Comparison of ENCODE assay signal across 8 mouse cellular contexts in genomic region chr17:33953961-33954565, GRCm38 (mm10). TPM values are rescaled to one million over a fixed set of nuclear protein-coding genes. Genes with fewer than 3 reads are reported as not detected.
DNase-seq lines count a peak whose midpoint lies in the region; ATAC-seq and TF ChIP-seq lines count a peak whose summit lies in the region.

No protein-coding gene starts in this region.

- no peak for ATAC-seq in cerebellum, adult (ENCODE audit: insufficient number of reproducible peaks, low FRiP score, low TSS enrichment)
- ATAC-seq in limb, embryonic 14.5 days (ENCODE audit: low FRiP score, low read depth): no peak
- ATAC-seq in stomach, postnatal 0 days (ENCODE audit: low FRiP score, low TSS enrichment): no peak

- no peak for TF ChIP-seq POLR2A in spleen, adult 2 months (IDR thresholded peaks at IDR 0.05; ENCODE audit: low read depth, low read length)
- no peak for TF ChIP-seq POLR2A in limb, embryonic 14.5 days (IDR thresholded peaks at IDR 0.05; ENCODE audit: borderline replicate concordance, extremely low read depth, insufficient read depth, insufficient read length)

- TF ChIP-seq CTCF in spleen, adult 2 months (IDR thresholded peaks at IDR 0.05; ENCODE audit: extremely low read depth, insufficient read depth, insufficient read length, insufficient replicate concordance): no peak
- TF ChIP-seq CTCF in stomach, postnatal 0 days (IDR thresholded peaks at IDR 0.05; ENCODE audit: low read depth): no peak

- H3K27me3 ChIP-seq in spleen, adult 2 months (ENCODE audit: control insufficient read depth, insufficient read depth, low read length): no peaks in the 10 kb centered on the region
- no peaks in the 10 kb centered on the region for H3K27me3 ChIP-seq in limb, embryonic 14.5 days (ENCODE audit: control insufficient read depth, insufficient read depth, low read length)
- no peaks in the 10 kb centered on the region for H3K27me3 ChIP-seq in stomach, postnatal 0 days (ENCODE audit: control insufficient read depth, insufficient read depth, low read length)

- H3K4me2 ChIP-seq in limb, embryonic 14.5 days (replicated peaks; ENCODE audit: low read depth, low read length, severe bottlenecking): peak overlapping the region; percentile 99
- H3K4me2 ChIP-seq in stomach, postnatal 0 days (replicated peaks; ENCODE audit: low read depth): peak overlapping the region; percentile 79

- H3K9ac ChIP-seq in limb, embryonic 14.5 days (ENCODE audit: low read depth, low read length, severe bottlenecking): peak overlapping the region; percentile 96
- H3K9ac ChIP-seq in stomach, postnatal 0 days (ENCODE audit: low read length): peak overlapping the region; percentile 95

- no peak overlapping the region for H3K27ac ChIP-seq in spleen, adult 2 months (ENCODE audit: insufficient read depth, low read length)
- H3K27ac ChIP-seq in limb, embryonic 14.5 days (replicated peaks; ENCODE audit: low read depth, low read length): peak overlapping the region; percentile 91; the same call in 1 of the 2 replicates
- H3K27ac ChIP-seq in stomach, postnatal 0 days (replicated peaks): peak overlapping the region; percentile 86

- peaks cover 14% of the 10 kb centered on the region; the same call in 1 of the 2 replicates for H3K4me1 ChIP-seq in spleen, adult 2 months (ENCODE audit: control insufficient read depth, insufficient read depth, insufficient read length)
- peaks cover 38% of the 10 kb centered on the region for H3K4me1 ChIP-seq in limb, embryonic 14.5 days (ENCODE audit: control insufficient read depth, insufficient read depth, low read length)
- peaks cover 6% of the 10 kb centered on the region for H3K4me1 ChIP-seq in stomach, postnatal 0 days (replicated peaks; ENCODE audit: control insufficient read depth, insufficient read depth)

- peak; percentile 57 for DNase-seq in cerebellum, adult 9-10 months
- DNase-seq in spleen, adult 2 months (ENCODE audit: low read depth in 1 of 2, low spot score in 2 of 2): no peak
- DNase-seq in spleen, adult 18-20 months: no peak
- DNase-seq in limb, embryonic 14.5 days (ENCODE audit: low spot score): no peak
- peak; percentile 37 for DNase-seq in stomach, postnatal 0 days (ENCODE audit: low spot score)
- no peak for DNase-seq in thymus, postnatal 14 days
- DNase-seq in right cerebral cortex, postnatal 36 days (ENCODE audit: low spot score in 2 of 2): no peak

- TF ChIP-seq EP300 in stomach, postnatal 0 days (optimal IDR thresholded peaks at IDR 0.05): no peak

- peaks cover 14% of the 10 kb centered on the region for H3K36me3 ChIP-seq in spleen, adult 2 months (ENCODE audit: control insufficient read depth, insufficient read depth, low read length)
- peaks cover 59% of the 10 kb centered on the region for H3K36me3 ChIP-seq in limb, embryonic 14.5 days (ENCODE audit: control insufficient read depth, insufficient read depth, low read length)
- peaks cover 11% of the 10 kb centered on the region for H3K36me3 ChIP-seq in stomach, postnatal 0 days (ENCODE audit: control insufficient read depth, insufficient read depth, low read length)

- no peaks in the 10 kb centered on the region for H3K9me3 ChIP-seq in limb, embryonic 14.5 days (ENCODE audit: control insufficient read depth, low read length)
- no peaks in the 10 kb centered on the region for H3K9me3 ChIP-seq in stomach, postnatal 0 days (ENCODE audit: control insufficient read depth, low read length)

- peak overlapping the region; percentile 85; the same call in 1 of the 2 replicates for H3K4me3 ChIP-seq in spleen, adult 2 months (ENCODE audit: extremely low read depth, insufficient read depth, insufficient read length)
- peak overlapping the region; percentile 95 for H3K4me3 ChIP-seq in limb, embryonic 14.5 days (replicated peaks; ENCODE audit: low read length)
- H3K4me3 ChIP-seq in stomach, postnatal 0 days (ENCODE audit: low read depth, low read length): peak overlapping the region; percentile 56

- 41% methylated on average over 5 of the region's 5 CpGs for WGBS in spleen, adult 2 months
- 32% methylated on average over 5 of the region's 5 CpGs for WGBS in limb, embryonic 14.5 days
- WGBS in stomach, postnatal 0 days: 31% methylated on average over 5 of the region's 5 CpGs

RNA-seq across cellular contexts. Expression of gene Vps52, which starts 1.5 kb away (rescaled TPM):
- polyA plus RNA-seq in spleen, adult 2 months (2012; rRNA removed): 58.0 and 73.2 TPM in 2 replicates
- polyA plus RNA-seq in limb, embryonic 14.5 days (2012; rRNA removed): 48.8 and 62.7 TPM in 2 replicates
- polyA plus RNA-seq in limb, embryonic 14.5 days (2014; fragmentation: Nextera tagmentation; extraction: Ambion mirVana): 38.6 and 43.4 TPM in 2 replicates
- polyA plus RNA-seq in stomach, postnatal 0 days (2015; fragmentation: Nextera tagmentation; extraction: Ambion mirVana): 24.7 and 26.3 TPM in 2 replicates

RNA-seq across cellular contexts. Expression of gene Rps18, which starts 1.7 kb away (rescaled TPM):
- 476 and 550 TPM in 2 replicates for polyA plus RNA-seq in spleen, adult 2 months (2012; rRNA removed)
- polyA plus RNA-seq in limb, embryonic 14.5 days (2012; rRNA removed): 1,284 and 1,402 TPM in 2 replicates
- 2,129 and 2,245 TPM in 2 replicates for polyA plus RNA-seq in limb, embryonic 14.5 days (2014; fragmentation: Nextera tagmentation; extraction: Ambion mirVana)
- 1,740 and 1,781 TPM in 2 replicates for polyA plus RNA-seq in stomach, postnatal 0 days (2015; fragmentation: Nextera tagmentation; extraction: Ambion mirVana)

RNA-seq across cellular contexts. Expression of gene B3galt4, which starts 2.8 kb away (rescaled TPM):
- polyA plus RNA-seq in spleen, adult 2 months (2012; rRNA removed): 18.9 and 20.6 TPM in 2 replicates
- 7.7 and 9.3 TPM in 2 replicates for polyA plus RNA-seq in limb, embryonic 14.5 days (2012; rRNA removed)
- 4.0 and 6.6 TPM in 2 replicates for polyA plus RNA-seq in limb, embryonic 14.5 days (2014; fragmentation: Nextera tagmentation; extraction: Ambion mirVana)
- 15.0 and 15.2 TPM in 2 replicates for polyA plus RNA-seq in stomach, postnatal 0 days (2015; fragmentation: Nextera tagmentation; extraction: Ambion mirVana)

RNA-seq across cellular contexts. Expression of gene Wdr46, which starts 13.6 kb away (rescaled TPM):
- 20.5 and 26.7 TPM in 2 replicates for polyA plus RNA-seq in spleen, adult 2 months (2012; rRNA removed)
- polyA plus RNA-seq in limb, embryonic 14.5 days (2012; rRNA removed): 30.5 and 30.9 TPM in 2 replicates
- polyA plus RNA-seq in limb, embryonic 14.5 days (2014; fragmentation: Nextera tagmentation; extraction: Ambion mirVana): 21.6 and 25.0 TPM in 2 replicates
- 17.1 and 20.2 TPM in 2 replicates for polyA plus RNA-seq in stomach, postnatal 0 days (2015; fragmentation: Nextera tagmentation; extraction: Ambion mirVana)

RNA-seq across cellular contexts. Expression of gene Pfdn6, which starts 13.9 kb away (rescaled TPM):
- 13.8 and 16.0 TPM in 2 replicates for polyA plus RNA-seq in spleen, adult 2 months (2012; rRNA removed)
- polyA plus RNA-seq in limb, embryonic 14.5 days (2012; rRNA removed): 53.6 and 104 TPM in 2 replicates
- 135 and 142 TPM in 2 replicates for polyA plus RNA-seq in limb, embryonic 14.5 days (2014; fragmentation: Nextera tagmentation; extraction: Ambion mirVana)
- 92.7 and 96.8 TPM in 2 replicates for polyA plus RNA-seq in stomach, postnatal 0 days (2015; fragmentation: Nextera tagmentation; extraction: Ambion mirVana)

Comparison
In these comparisons a context has a peak if more than half of its experiments do, and no peak if none do; other contexts are left out.
1. DNase-seq: peak in cerebellum, adult 9-10 months (single experiment) and stomach, postnatal 0 days (single experiment); none in spleen, adult 2 months (0 of 2), spleen, adult 18-20 months (0 of 2), limb, embryonic 14.5 days (single experiment), thymus, postnatal 14 days (single experiment) and right cerebral cortex, postnatal 36 days (0 of 2).
2. Peak in every context shown above with its lines, with median percentiles within 50 percentile points of each other: H3K4me3 ChIP-seq.